Mouse (Mus musculus) gastrocnemius, postnatal 14 days (tissue): ENCODE results near the gene Rnf225. TPM values are rescaled to one million over a fixed set of nuclear protein-coding genes. Genes with fewer than 3 reads are reported as not detected.
"Not testable (repeated sequence)": the region's sequence is repeated elsewhere in the genome, so short reads cannot be mapped to it uniquely, and the experiment has no call there.

Source experiments
- DNase-seq: peaks from one replicate; pipeline ENCODE4 v3.0.0; 2021; ENCODE audit warnings: mixed read lengths
- intact Hi-C: fragments of 180-260 bp; cut with DNase I; formaldehyde crosslinking; loops from one replicate; pipeline ENCODE4 v1.15.1; 2025; ENCODE audit warnings: low total_unique reads
- total RNA-seq, 2 experiments: library from RNA; stranded (reverse); gene quantifications; 2 replicates each; pipeline ENCODE4 v1.2.3; 2021

The Rnf225 gene
- total RNA-seq, 2 experiments from 2014 or later, result 0.25 to 0.27 TPM

GRCm38 (mm10) chr7:12922729-12923128 is 4.5 kb upstream of the Rnf225 start:
- intact Hi-C loops, result loop anchor here (10.0 kb wide), 1 partner anchor 52 kb away; the partner anchor contains the start of gene Zfp446

GRCm38 (mm10) chr7:12926316-12926715 is 900 bp upstream of the Rnf225 start:
- no peak for DNase-seq

More at GRCm38 (mm10) chr7:12922729-12923128, 4.5 kb upstream of the Rnf225 start:
- DNase-seq, result no peak

GRCm38 (mm10) chr7:12927693-12928589 is 725 bp downstream of the Rnf225 start:
- intact Hi-C loops, result loop anchor here (10.0 kb wide), 1 partner anchor 47 kb away; the partner anchor contains the start of gene Zfp446
- DNase-seq, result peak; percentile 39

More at GRCm38 (mm10) chr7:12926316-12926715, 900 bp upstream of the Rnf225 start:
- intact Hi-C loops, result loop anchor here (10.0 kb wide), 1 partner anchor 48 kb away; the partner anchor contains the start of gene Zfp446

GRCm38 (mm10) chr7:12933615-12934140 is 6.5 kb downstream of the Rnf225 start:
- intact Hi-C loops, result no loop called here
- no peak for DNase-seq

- DNase-seq, result no peak
- intact Hi-C loops, result no loop called here
Observed at GRCm38 (mm10) chr7:12934808-12935207, 7.6 kb downstream of the Rnf225 start.

DNA sequence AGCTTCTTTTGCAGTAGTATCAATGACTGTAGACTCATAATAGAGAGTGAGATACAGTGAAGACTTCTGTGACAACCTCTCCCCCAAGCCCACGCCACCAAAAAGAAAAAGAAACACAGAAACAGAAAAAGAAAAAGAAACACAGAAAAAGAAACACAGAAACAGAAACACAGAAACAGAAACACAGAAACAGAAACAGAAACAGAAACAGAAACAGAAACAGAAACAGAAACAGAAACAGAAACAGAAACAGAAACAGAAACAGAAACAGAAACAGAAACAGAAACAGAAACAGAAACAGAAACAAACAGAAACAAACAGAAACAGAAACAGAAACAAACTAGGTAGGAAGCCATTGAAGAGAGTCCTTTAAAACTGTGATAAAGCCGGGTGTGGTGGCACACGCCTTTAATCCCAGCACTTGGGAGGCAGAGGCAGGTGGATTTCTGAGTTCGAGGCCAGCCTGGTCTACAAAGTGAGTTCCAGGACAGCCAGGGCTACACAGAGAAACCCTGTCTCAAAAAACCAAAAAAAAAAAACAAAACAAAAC is 10.1 kb downstream of the Rnf225 start:
- intact Hi-C loops, DNase-seq: not testable (repeated sequence)

GRCm38 (mm10) chr7:12940599-12940998 is 13.4 kb downstream of the Rnf225 start:
- no peak for DNase-seq
- intact Hi-C loops, result no loop called here

DNA sequence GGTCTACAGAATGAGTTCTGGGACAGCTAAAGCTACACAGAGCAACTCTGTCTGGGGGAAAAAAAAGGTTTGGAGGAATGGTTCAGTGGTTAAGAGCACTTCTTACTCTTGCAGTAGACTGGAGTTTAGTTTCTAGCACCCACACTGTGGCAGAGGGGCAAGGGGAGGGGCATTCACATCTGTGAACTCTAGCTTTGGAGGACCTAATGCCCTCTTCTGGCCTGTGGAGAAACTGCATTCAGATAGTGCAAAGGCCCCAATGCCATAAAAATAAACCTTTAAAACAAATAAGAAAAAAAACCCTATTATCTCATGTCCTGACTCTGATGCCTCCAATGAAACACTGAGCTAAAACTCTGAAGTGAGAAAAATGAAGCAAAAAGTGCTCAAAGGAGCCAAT is 16.3 kb downstream of the Rnf225 start:
- DNase-seq, result no peak
- intact Hi-C loops, result no loop called here

DNA sequence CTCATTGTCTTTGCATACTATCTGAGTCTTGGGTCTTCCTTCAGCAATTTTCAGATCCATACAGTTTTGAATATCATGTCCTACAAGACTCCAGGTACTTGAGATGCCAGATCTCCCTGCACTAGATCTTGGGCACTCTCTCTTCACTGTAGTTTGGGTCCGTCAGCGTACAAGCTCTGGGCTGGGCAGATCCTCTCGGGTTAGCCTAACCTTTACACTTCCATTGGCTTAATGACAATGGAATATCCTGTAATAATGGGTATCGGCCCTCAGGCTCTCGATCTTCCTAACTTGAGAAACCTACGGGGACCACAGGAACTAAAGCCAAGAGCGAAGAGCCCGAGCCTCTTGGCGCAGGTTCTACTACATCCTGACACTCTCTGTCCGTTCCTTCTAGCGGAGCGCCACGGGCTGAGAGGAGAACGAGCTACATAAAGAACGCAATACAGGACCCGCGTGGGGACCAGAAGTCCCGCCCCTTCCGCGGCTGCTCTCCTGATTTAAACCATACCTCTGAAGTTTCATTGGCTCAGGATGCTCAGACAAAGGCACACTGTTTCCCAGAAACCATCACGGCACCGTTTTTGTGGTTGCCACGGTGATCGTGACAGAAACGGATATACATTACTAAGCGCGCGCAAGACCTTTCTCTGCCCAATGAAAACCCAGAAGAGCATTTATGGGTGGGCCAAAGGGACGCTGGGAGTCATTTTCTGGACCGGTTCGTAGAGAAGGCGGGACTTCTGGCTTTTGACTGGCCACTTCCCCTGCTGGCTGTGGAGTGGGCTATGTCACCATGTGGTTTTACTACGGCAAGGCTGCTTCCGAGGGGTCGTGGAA is 22.0 kb downstream of the Rnf225 start:
- DNase-seq, result peak; percentile 87
- intact Hi-C loops, result no loop called here

DNA sequence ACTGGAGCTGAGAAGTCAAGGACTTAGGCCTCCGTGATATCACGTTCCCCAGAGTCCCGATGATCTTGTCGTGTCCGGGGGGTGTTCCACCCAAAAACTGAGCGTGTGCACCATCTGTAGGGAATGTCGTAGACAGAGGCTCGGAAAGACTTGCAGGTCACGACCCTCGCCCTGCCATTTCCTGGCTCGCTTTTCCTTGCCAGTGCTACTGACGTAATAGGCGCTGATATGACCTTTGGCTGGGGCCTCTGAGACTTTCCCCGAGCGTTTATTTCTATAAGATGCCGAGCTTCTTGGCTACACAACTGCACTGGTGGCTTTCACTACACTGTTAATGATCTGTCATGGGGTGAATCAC is 22.6 kb downstream of the Rnf225 start:
- intact Hi-C loops, result no loop called here
- no peak for DNase-seq

GRCm38 (mm10) chr7:12954896-12955295 is 27.7 kb downstream of the Rnf225 start:
- intact Hi-C loops, result no loop called here
- no peak for DNase-seq

GRCm38 (mm10) chr7:12957511-12957910 is 30.3 kb downstream of the Rnf225 start:
- no peak for DNase-seq
- intact Hi-C loops, result no loop called here

DNA sequence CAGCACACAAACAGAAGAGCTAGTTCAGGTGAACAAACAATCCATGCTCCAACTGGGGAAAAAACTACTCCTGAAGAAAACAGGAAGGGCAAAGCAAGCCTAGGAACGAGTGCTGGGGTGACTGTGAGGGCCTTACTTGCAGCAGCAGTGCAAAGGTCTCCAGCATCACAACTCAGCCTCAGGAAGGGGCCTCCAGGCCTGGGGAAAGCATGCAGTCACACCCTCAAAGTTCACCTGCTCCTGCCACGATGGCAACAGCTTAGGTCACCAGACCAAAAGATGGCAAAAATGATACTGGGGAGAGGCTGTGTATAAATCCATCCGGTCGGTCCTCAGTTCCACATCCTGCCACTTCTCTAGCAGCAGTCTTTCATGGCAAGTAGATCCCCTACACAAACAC is 31.7 kb downstream of the Rnf225 start:
- intact Hi-C loops, result no loop called here
- DNase-seq, result no peak

- DNase-seq, result no peak
- intact Hi-C loops, result no loop called here
Observed at GRCm38 (mm10) chr7:12959718-12960117, 32.5 kb downstream of the Rnf225 start.

- DNase-seq, result peak; percentile 24
- intact Hi-C loops, result no loop called here
Observed at GRCm38 (mm10) chr7:12961511-12962141, 34.4 kb downstream of the Rnf225 start.

- DNase-seq, result peak; percentile 92
- intact Hi-C loops, result loop anchor here (2.0 kb wide), 1 partner anchor 67 kb away; no protein-coding TSS in a partner anchor
Observed at GRCm38 (mm10) chr7:12965678-12966091, 38.5 kb downstream of the Rnf225 start, which contains the start of gene Zfp324. Zfp324 (plus strand) TSS chr7:12965838.

GRCm38 (mm10) chr7:12966104-12966845 is 39.1 kb downstream of the Rnf225 start:
- intact Hi-C loops, result no loop called here
- peak; percentile 51 for DNase-seq

GRCm38 (mm10) chr7:12970906-12971305 is 43.7 kb downstream of the Rnf225 start:
- intact Hi-C loops, result loop anchor here (10.0 kb wide), 1 partner anchor 46 kb away; the partner anchor contains the start of genes Rnf225 and Rps5
- DNase-seq, result no peak
